Mouse (Mus musculus): Measurements from ENCODE around the gene Fam92a. TPM values are rescaled to one million over a fixed set of nuclear protein-coding genes. Genes with fewer than 3 reads are reported as not detected.

Gene Fam92a
- polyA plus RNA-seq (2021; fragmentation: Nextera tagmentation): 86.6 and 93.4 TPM in 2 replicates
- long read RNA-seq, experiment 1, transcript Fam92a-201 (8 exons, 1,292 nt): major isoform, 5 of 25 reads
- long read RNA-seq, experiment 1, partial matches to known transcripts: 3 of 25 reads
- long read RNA-seq, experiment 1, other reads (novel, unspliced or antisense): 16 of 25 reads
- long read RNA-seq, experiment 2, partial matches to known transcripts: 10 of 21 reads
- long read RNA-seq, experiment 2, other reads (novel, unspliced or antisense): 10 of 21 reads

GRCm38 (mm10) chr4:12171318-12172091 is at the start of gene Fam92a:
Gene Fam92a, minus strand, starts transcription at chr4:12172015.

DNA sequence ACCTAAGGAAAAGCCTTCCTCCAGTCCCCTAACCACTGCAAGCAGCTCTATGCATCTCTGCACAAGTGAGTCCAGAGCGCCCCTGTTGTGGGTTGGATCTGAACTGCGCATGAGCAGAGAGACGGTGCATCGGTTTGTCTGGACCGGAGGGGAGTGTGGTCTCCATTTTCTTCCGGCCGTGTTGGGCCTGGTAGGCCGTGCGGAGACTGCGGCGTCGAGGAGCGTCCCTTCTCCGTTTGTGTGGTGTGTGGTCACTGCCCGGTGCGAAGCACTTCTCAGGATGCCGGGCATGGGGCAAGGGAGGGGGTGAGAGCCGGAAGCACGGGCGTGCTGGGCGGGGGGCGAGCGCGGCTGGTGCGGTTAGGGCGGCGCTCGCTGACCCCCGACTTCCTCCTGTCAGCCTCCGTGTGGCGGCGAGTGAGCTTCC is 31.7 kb downstream of the Fam92a start, which contains the start of gene Rbm12b1:
Gene Rbm12b1 (plus strand): TSS at position 124 of the 427 bp plus-strand sequence.

Other genes with a start within 250 kb of the Fam92a start
- 0.09 TPM in 1 of 2 replicates, not detected in the other for gene Gm10604, start 190.8 kb downstream of the Fam92a start, polyA plus RNA-seq (2021; fragmentation: Nextera tagmentation)
- gene Rbm12b2, start 82.6 kb downstream of the Fam92a start, polyA plus RNA-seq (2021; fragmentation: Nextera tagmentation): 3.8 and 4.0 TPM in 2 replicates
- 2.0 and 2.1 TPM in 2 replicates for gene Rbm12b1, start 31.8 kb downstream of the Fam92a start, polyA plus RNA-seq (2021; fragmentation: Nextera tagmentation)